Mouse (Mus musculus): ENCODE measurements around the gene Ralgds.

DNA sequence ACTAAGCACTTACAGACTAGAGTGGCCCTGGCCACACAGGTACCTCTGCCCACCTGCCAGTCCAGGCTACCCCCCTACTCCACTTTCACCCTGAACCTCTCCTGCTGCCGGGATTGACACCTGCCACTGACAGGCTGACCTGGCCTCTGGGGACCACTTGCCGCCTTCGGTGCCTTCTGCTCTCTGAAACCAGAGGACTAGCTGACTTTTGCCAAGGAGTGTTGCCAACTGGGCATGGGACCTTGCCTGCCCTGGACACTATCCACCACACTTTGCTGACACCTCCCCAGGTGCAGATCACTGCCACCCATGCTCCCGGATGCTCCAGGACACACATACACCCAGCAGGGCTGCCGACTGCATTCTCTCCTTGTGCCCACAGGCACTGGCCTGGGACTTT lies 39.4 kb downstream of the Ralgds start:
- TF ChIP-seq MAX (IDR thresholded peaks at IDR 0.05; ENCODE audit: low read depth) (no peak), USF1 (IDR thresholded peaks at IDR 0.05; ENCODE audit: low read depth) (no peak), POLR2A (IDR thresholded peaks at IDR 0.05; ENCODE audit: insufficient read length, low read depth) (no peak), MYOD1 (IDR thresholded peaks at IDR 0.05; ENCODE audit: control insufficient read depth in 1 of 3, insufficient read length in 2 of 3, low read depth in 2 of 3) (no peak), MYOG (IDR thresholded peaks at IDR 0.05; ENCODE audit: control insufficient read depth in 1 of 3, insufficient read depth in 1 of 3, insufficient read length in 2 of 3, low read depth in 2 of 3) (no peak)

All from myocyte (in vitro differentiated cells).